19 mouse cellular contexts compared by ENCODE assay signal in genomic region chr10:98676907-98677306, GRCm38 (mm10).
A peak's percentile ranks its signal among the peaks of the same experiment; 100 is the strongest.
DNase-seq lines count a peak whose midpoint lies in the region; ATAC-seq and TF ChIP-seq lines count a peak whose summit lies in the region.
"Had no signal": no experiment of that assay in that cellular context is flagged by ENCODE, and none has a peak within 500 bp of the region (broad histone marks: within the 10 kb centered on the region; RNA-seq: fewer than 3 reads in every experiment).

No protein-coding gene starts in this region.

- DNase-seq in midbrain, embryonic 11.5 days (ENCODE audit: low spot score, missing footprints) = peak; percentile 21
- DNase-seq in fat pad, adult 2 months (ENCODE audit: extremely low read depth, low read depth, low spot score) = peak; percentile 78
- no peak for DNase-seq in thymus, adult 2 months
- no peak for DNase-seq in retina, embryonic 14.5 days (ENCODE audit: low spot score)
- DNase-seq: adrenal gland, postnatal 14 days; cerebellum, adult 11-12 months; cerebellum, adult 9-10 months; gastrocnemius, postnatal 36 days; heart, adult 2 months had no signal

- TF ChIP-seq CTCF in thymus, adult 2 months (IDR thresholded peaks at IDR 0.05; ENCODE audit: borderline replicate concordance, control insufficient read depth, extremely low read depth, insufficient read depth, low read length, poor library complexity) = no peak

- no peak for TF ChIP-seq POLR2A in thymus, adult 2 months (IDR thresholded peaks at IDR 0.05; ENCODE audit: control insufficient read depth, extremely low read depth, insufficient read depth, low read length, poor library complexity)

- WGBS in midbrain, embryonic 11.5 days = 93% methylated on average over 2 of the region's 2 CpGs
- WGBS in midbrain, embryonic 16.5 days = 81% methylated on average over 2 of the region's 2 CpGs
- 65% methylated on average over 2 of the region's 2 CpGs for WGBS in intestine, embryonic 16.5 days
- WGBS in thymus, adult 2 months = 90% methylated on average over 2 of the region's 2 CpGs
- WGBS in hindbrain, embryonic 12.5 days = 77% methylated on average over 2 of the region's 2 CpGs

- no peak overlapping the region for H3K4me3 ChIP-seq in midbrain, embryonic 11.5 days (ENCODE audit: low read depth, low read length)
- no peak overlapping the region for H3K4me3 ChIP-seq in midbrain, embryonic 16.5 days (ENCODE audit: low read depth, low read length)
- H3K4me3 ChIP-seq in intestine, embryonic 16.5 days (ENCODE audit: low read length) = no peak overlapping the region
- H3K4me3 ChIP-seq in thymus, adult 2 months (ENCODE audit: control insufficient read depth, insufficient read depth, low read length) = no peak overlapping the region
- no peak overlapping the region for H3K4me3 ChIP-seq in hindbrain, embryonic 12.5 days
- H3K4me3 ChIP-seq: embryonic facial prominence, embryonic 10.5 days; forebrain, embryonic 10.5 days; forebrain, embryonic 15.5 days; heart, adult 2 months; heart, embryonic 12.5 days; hindbrain, embryonic 10.5 days; hindbrain, embryonic 15.5 days had no signal

- no peak overlapping the region for H3K4me2 ChIP-seq in midbrain, embryonic 11.5 days
- no peak overlapping the region for H3K4me2 ChIP-seq in midbrain, embryonic 16.5 days (ENCODE audit: low read length)
- H3K4me2 ChIP-seq in intestine, embryonic 16.5 days (ENCODE audit: low read depth, low read length) = no peak overlapping the region
- H3K4me2 ChIP-seq in hindbrain, embryonic 12.5 days (replicated peaks) = no peak overlapping the region
- H3K4me2 ChIP-seq: forebrain, embryonic 15.5 days; heart, embryonic 12.5 days; hindbrain, embryonic 15.5 days had no signal

- no peaks in the 10 kb centered on the region for H3K9me3 ChIP-seq in midbrain, embryonic 11.5 days (ENCODE audit: control insufficient read depth, low read length)
- no peaks in the 10 kb centered on the region for H3K9me3 ChIP-seq in midbrain, embryonic 16.5 days (replicated peaks; ENCODE audit: control insufficient read depth, low read length, poor library complexity, severe bottlenecking)
- H3K9me3 ChIP-seq in intestine, embryonic 16.5 days (ENCODE audit: control insufficient read depth, low read length) = no peaks in the 10 kb centered on the region
- no peaks in the 10 kb centered on the region for H3K9me3 ChIP-seq in hindbrain, embryonic 12.5 days (replicated peaks)
- H3K9me3 ChIP-seq: embryonic facial prominence, embryonic 10.5 days; forebrain, embryonic 10.5 days; forebrain, embryonic 15.5 days; heart, embryonic 12.5 days; hindbrain, embryonic 10.5 days; hindbrain, embryonic 15.5 days had no signal

- no peaks in the 10 kb centered on the region for H3K27me3 ChIP-seq in midbrain, embryonic 11.5 days (ENCODE audit: control insufficient read depth, insufficient read depth, low read length)
- no peaks in the 10 kb centered on the region for H3K27me3 ChIP-seq in midbrain, embryonic 16.5 days (ENCODE audit: control insufficient read depth, insufficient read depth, low read depth, low read length)
- no peaks in the 10 kb centered on the region for H3K27me3 ChIP-seq in intestine, embryonic 16.5 days (replicated peaks; ENCODE audit: control insufficient read depth, insufficient read depth, low read length)
- H3K27me3 ChIP-seq in thymus, adult 2 months (ENCODE audit: control insufficient read depth, insufficient read depth, low read length) = no peaks in the 10 kb centered on the region
- H3K27me3 ChIP-seq in hindbrain, embryonic 12.5 days = no peaks in the 10 kb centered on the region
- H3K27me3 ChIP-seq: forebrain, embryonic 15.5 days; heart, embryonic 12.5 days; hindbrain, embryonic 15.5 days had no signal

- no peaks in the 10 kb centered on the region for H3K36me3 ChIP-seq in midbrain, embryonic 11.5 days (ENCODE audit: control insufficient read depth, insufficient read depth, low read length)
- H3K36me3 ChIP-seq in midbrain, embryonic 16.5 days (ENCODE audit: control insufficient read depth, insufficient read depth, low read length) = no peaks in the 10 kb centered on the region
- no peaks in the 10 kb centered on the region for H3K36me3 ChIP-seq in intestine, embryonic 16.5 days (ENCODE audit: control insufficient read depth, insufficient read depth, low read length)
- no peaks in the 10 kb centered on the region for H3K36me3 ChIP-seq in thymus, adult 2 months (ENCODE audit: control insufficient read depth, insufficient read depth, low read length)
- H3K36me3 ChIP-seq in hindbrain, embryonic 12.5 days = no peaks in the 10 kb centered on the region
- H3K36me3 ChIP-seq: embryonic facial prominence, embryonic 10.5 days; forebrain, embryonic 10.5 days; forebrain, embryonic 15.5 days; heart, embryonic 12.5 days; hindbrain, embryonic 10.5 days; hindbrain, embryonic 15.5 days had no signal

- no peak overlapping the region for H3K27ac ChIP-seq in midbrain, embryonic 11.5 days (ENCODE audit: low read depth, low read length)
- no peak overlapping the region for H3K27ac ChIP-seq in midbrain, embryonic 16.5 days (ENCODE audit: low read length)
- H3K27ac ChIP-seq in intestine, embryonic 16.5 days (ENCODE audit: low read length) = peak overlapping the region; percentile 35
- H3K27ac ChIP-seq in thymus, adult 2 months (ENCODE audit: control insufficient read depth, insufficient read depth, low read length) = no peak overlapping the region
- H3K27ac ChIP-seq in hindbrain, embryonic 12.5 days = no peak overlapping the region
- H3K27ac ChIP-seq: embryonic facial prominence, embryonic 10.5 days; forebrain, embryonic 10.5 days; forebrain, embryonic 15.5 days; heart, adult 2 months; hindbrain, embryonic 10.5 days; hindbrain, embryonic 15.5 days had no signal

- H3K9ac ChIP-seq in midbrain, embryonic 11.5 days (ENCODE audit: low read length) = no peak overlapping the region
- no peak overlapping the region for H3K9ac ChIP-seq in midbrain, embryonic 16.5 days (ENCODE audit: low read depth, low read length)
- H3K9ac ChIP-seq in intestine, embryonic 16.5 days (ENCODE audit: low read depth, low read length) = no peak overlapping the region
- no peak overlapping the region for H3K9ac ChIP-seq in hindbrain, embryonic 12.5 days
- H3K9ac ChIP-seq: forebrain, embryonic 15.5 days; heart, embryonic 12.5 days; hindbrain, embryonic 15.5 days had no signal

- H3K4me1 ChIP-seq in midbrain, embryonic 11.5 days (ENCODE audit: control insufficient read depth, insufficient read depth, low read length) = no peaks in the 10 kb centered on the region
- no peaks in the 10 kb centered on the region for H3K4me1 ChIP-seq in midbrain, embryonic 16.5 days (ENCODE audit: control insufficient read depth, insufficient read depth, low read length)
- 0 out of 2 replicates have a peak, but pooled peaks cover 3% of the 10 kb centered on the region for H3K4me1 ChIP-seq in intestine, embryonic 16.5 days (ENCODE audit: control insufficient read depth, insufficient read depth, low read length)
- H3K4me1 ChIP-seq in thymus, adult 2 months (replicated peaks; ENCODE audit: control insufficient read depth, insufficient read depth, low read length) = no peaks in the 10 kb centered on the region
- H3K4me1 ChIP-seq in hindbrain, embryonic 12.5 days = no peaks in the 10 kb centered on the region
- H3K4me1 ChIP-seq: embryonic facial prominence, embryonic 10.5 days; forebrain, embryonic 10.5 days; forebrain, embryonic 15.5 days; heart, embryonic 12.5 days; hindbrain, embryonic 10.5 days; hindbrain, embryonic 15.5 days had no signal

- no peak for ATAC-seq in midbrain, embryonic 11.5 days (ENCODE audit: low FRiP score)
- no peak for ATAC-seq in midbrain, embryonic 16.5 days
- ATAC-seq in intestine, embryonic 16.5 days = peak; percentile 84
- no peak for ATAC-seq in hindbrain, embryonic 12.5 days (ENCODE audit: low FRiP score)
- ATAC-seq: forebrain, embryonic 15.5 days; inflammation-experienced regulatory T-cells, adult 6 months had no signal

Comparison
In these comparisons a context has a peak if more than half of its experiments do, and no peak if none do; other contexts are left out.
1. DNase-seq: peak in midbrain, embryonic 11.5 days (single experiment) and fat pad, adult 2 months (single experiment); none in thymus, adult 2 months (single experiment) and retina, embryonic 14.5 days (single experiment).